Mouse (Mus musculus) neural tube, embryonic 12.5 days (tissue): ENCODE measurements around the gene Sema3c. TPM values are rescaled to one million over a fixed set of nuclear protein-coding genes. Genes with fewer than 3 reads are reported as not detected.

Experiments used
- ATAC-seq: fragments of 200-750 bp; cut with Nextera tagmentation; 2 replicates; pipeline ENCODE4 v1.8.0; 2017; ENCODE audit warnings: low read depth, mild to moderate bottlenecking, moderate TSS enrichment, moderate library complexity; ENCODE audit not compliant: low FRiP score
- H3K27ac ChIP-seq: fragments of 300-500 bp; sonication (generic); 2 replicates; pipeline ENCODE4 v1.5.1; 2016
- H3K27me3 ChIP-seq: fragments of 300-500 bp; sonication (generic); replicated peaks from 2 replicates; pipeline ENCODE4 v1.6.1; 2016; ENCODE audit warnings: mild to moderate bottlenecking
- H3K36me3 ChIP-seq: fragments of 300-500 bp; sonication (generic); 2 replicates; pipeline ENCODE4 v1.6.1; 2016; ENCODE audit warnings: mild to moderate bottlenecking
- H3K4me1 ChIP-seq: fragments of 300-500 bp; sonication (generic); 2 replicates; pipeline ENCODE4 v1.6.1; 2016
- H3K4me2 ChIP-seq: fragments of 300-500 bp; sonication (generic); replicated peaks from 2 replicates; pipeline ENCODE4 v1.6.1; 2016; ENCODE audit warnings: mild to moderate bottlenecking
- H3K4me3 ChIP-seq: fragments of 300-500 bp; sonication (generic); 2 replicates; pipeline ENCODE4 v1.5.1; 2016
- H3K9ac ChIP-seq: fragments of 300-500 bp; sonication (generic); 2 replicates; pipeline ENCODE4 v1.6.1; 2016; ENCODE audit warnings: mild to moderate bottlenecking
- H3K9me3 ChIP-seq: fragments of 300-500 bp; sonication (generic); 2 replicates; pipeline ENCODE4 v1.6.1; 2016; ENCODE audit warnings: mild to moderate bottlenecking
- WGBS: fragments of 180-500 bp; shearing (Covaris S2); methylation state at CpG from one replicate; pipeline ENCODE4 v1.1.7; 2016; 5-methylcytosine and 5-hydroxymethylcytosine counted together
- polyA plus RNA-seq: library from polyadenylated mRNA; unstranded; fragments of >200 nt; fragmentation: Nextera tagmentation; extraction: Ambion mirVana; gene quantifications from 2 replicates; pipeline ENCODE4 v1.2.1, GENCODE M21; 2016

Sema3c gene
- polyA plus RNA-seq, 1 experiment from 2014 or later: 36.0 TPM

GRCm38 (mm10) chr5:17739805-17740204 lies 165.7 kb downstream of the Sema3c start:
- H3K4me1 ChIP-seq: no peaks in the 10 kb centered on the region
- no peak overlapping the region for H3K27ac ChIP-seq
- no peaks in the 10 kb centered on the region for H3K27me3 ChIP-seq
- H3K36me3 ChIP-seq: no peaks in the 10 kb centered on the region
- H3K4me3 ChIP-seq: no peak overlapping the region
- WGBS: 64% methylated on average over 3 of the region's 3 CpGs
- no peak overlapping the region for H3K9ac ChIP-seq
- no peak overlapping the region for H3K4me2 ChIP-seq
- H3K9me3 ChIP-seq: no peaks in the 10 kb centered on the region
- ATAC-seq: no peak

- Histone ChIP-seq H3K4me1 (no peaks in the 10 kb centered on the region), H3K36me3 (no peaks in the 10 kb centered on the region), H3K27me3 (no peaks in the 10 kb centered on the region), H3K4me3 (no peak overlapping the region), H3K27ac (no peak overlapping the region), H3K4me2 (no peak overlapping the region), H3K9me3 (no peaks in the 10 kb centered on the region), H3K9ac (no peak overlapping the region)
- ATAC-seq: no peak
Measured at GRCm38 (mm10) chr5:17746520-17746919, 172.4 kb downstream of the Sema3c start.

GRCm38 (mm10) chr5:17747143-17747542 lies 173.1 kb downstream of the Sema3c start:
- no peak overlapping the region for H3K9ac ChIP-seq
- H3K36me3 ChIP-seq: no peaks in the 10 kb centered on the region
- no peak for ATAC-seq
- no peak overlapping the region for H3K27ac ChIP-seq
- H3K9me3 ChIP-seq: no peaks in the 10 kb centered on the region
- no peak overlapping the region for H3K4me2 ChIP-seq
- WGBS: 34% methylated on average over 5 of the region's 5 CpGs
- H3K4me1 ChIP-seq: no peaks in the 10 kb centered on the region
- H3K4me3 ChIP-seq: no peak overlapping the region
- no peaks in the 10 kb centered on the region for H3K27me3 ChIP-seq

- WGBS: 73% methylated on average over 3 of the region's 3 CpGs
- Histone ChIP-seq H3K4me3 (no peak overlapping the region), H3K27ac (no peak overlapping the region)
Measured at GRCm38 (mm10) chr5:17748293-17748692, 174.2 kb downstream of the Sema3c start.

GRCm38 (mm10) chr5:17753471-17754005 lies 179.5 kb downstream of the Sema3c start:
- Histone ChIP-seq H3K36me3 (no peaks in the 10 kb centered on the region), H3K4me3 (no peak overlapping the region), H3K27ac (no peak overlapping the region), H3K9ac (no peak overlapping the region), H3K4me1 (no peaks in the 10 kb centered on the region), H3K9me3 (no peaks in the 10 kb centered on the region), H3K27me3 (no peaks in the 10 kb centered on the region), H3K4me2 (no peak overlapping the region)
- no peak for ATAC-seq
- WGBS: 91% methylated on average over 7 of the region's 7 CpGs

More at GRCm38 (mm10) chr5:17748293-17748692, 174.2 kb downstream of the Sema3c start:
- no peak overlapping the region for H3K4me2 ChIP-seq
- H3K27me3 ChIP-seq: no peaks in the 10 kb centered on the region
- no peaks in the 10 kb centered on the region for H3K36me3 ChIP-seq
- no peaks in the 10 kb centered on the region for H3K4me1 ChIP-seq
- ATAC-seq: no peak
- H3K9me3 ChIP-seq: no peaks in the 10 kb centered on the region
- no peak overlapping the region for H3K9ac ChIP-seq

- Histone ChIP-seq H3K4me2 (no peak overlapping the region), H3K27ac (no peak overlapping the region)
- WGBS: 64% methylated on average over 4 of the region's 4 CpGs
Measured at GRCm38 (mm10) chr5:17766006-17766677, 192.1 kb downstream of the Sema3c start.

GRCm38 (mm10) chr5:17770328-17770727 lies 196.2 kb downstream of the Sema3c start:
- no peak overlapping the region for H3K4me3 ChIP-seq
- WGBS: 90% methylated on average over 2 of the region's 2 CpGs
- no peak overlapping the region for H3K4me2 ChIP-seq
- no peaks in the 10 kb centered on the region for H3K36me3 ChIP-seq
- no peak overlapping the region for H3K27ac ChIP-seq
- H3K4me1 ChIP-seq: no peaks in the 10 kb centered on the region
- no peak for ATAC-seq
- H3K9ac ChIP-seq: no peak overlapping the region
- no peaks in the 10 kb centered on the region for H3K27me3 ChIP-seq
- H3K9me3 ChIP-seq: no peaks in the 10 kb centered on the region

More at GRCm38 (mm10) chr5:17766006-17766677, 192.1 kb downstream of the Sema3c start:
- Histone ChIP-seq H3K4me1 (no peaks in the 10 kb centered on the region), H3K4me3 (no peak overlapping the region), H3K36me3 (no peaks in the 10 kb centered on the region), H3K9me3 (no peaks in the 10 kb centered on the region), H3K9ac (no peak overlapping the region), H3K27me3 (no peaks in the 10 kb centered on the region)
- ATAC-seq: peak; percentile 56

GRCm38 (mm10) chr5:17776571-17776970 lies 202.5 kb downstream of the Sema3c start:
- Histone ChIP-seq H3K4me1 (no peaks in the 10 kb centered on the region), H3K27ac (no peak overlapping the region), H3K4me2 (no peak overlapping the region), H3K9ac (no peak overlapping the region), H3K4me3 (no peak overlapping the region), H3K9me3 (no peaks in the 10 kb centered on the region), H3K27me3 (no peaks in the 10 kb centered on the region), H3K36me3 (no peaks in the 10 kb centered on the region)
- no peak for ATAC-seq
- 95% methylated on average over 6 of the region's 6 CpGs for WGBS

Other genes starting within 250 kb of the Sema3c start
- not detected in 2 replicates for gene Speer4f2, start 201.1 kb upstream of the Sema3c start, polyA plus RNA-seq
- gene Speer4f1, start 98.2 kb upstream of the Sema3c start, polyA plus RNA-seq: not detected in 2 replicates